8 mouse cellular contexts compared by ENCODE assay signal in genomic region chr6:101198284-101198942, GRCm38 (mm10).
DNase-seq lines count a peak whose midpoint lies in the region; ATAC-seq and TF ChIP-seq lines count a peak whose summit lies in the region.

No protein-coding gene starts in this region.

- TF ChIP-seq EP300 in heart, adult 2 months (IDR thresholded peaks at IDR 0.05; ENCODE audit: insufficient read depth, low read depth, low read length) = no peak

- no peak for TF ChIP-seq POLR2A in heart, adult 2 months (IDR thresholded peaks at IDR 0.05; ENCODE audit: insufficient read depth, low read depth, low read length)

- H3K4me1 ChIP-seq in heart, embryonic 10.5 days = peaks cover 29% of the 10 kb centered on the region
- no peaks in the 10 kb centered on the region for H3K4me1 ChIP-seq in heart, adult 2 months (ENCODE audit: control insufficient read depth, insufficient read depth, low read length)
- peaks cover 37% of the 10 kb centered on the region for H3K4me1 ChIP-seq in hindbrain, embryonic 15.5 days (replicated peaks)
- H3K4me1 ChIP-seq in limb, embryonic 13.5 days = peaks cover 23% of the 10 kb centered on the region
- peaks cover 8% of the 10 kb centered on the region for H3K4me1 ChIP-seq in stomach, embryonic 14.5 days (ENCODE audit: control insufficient read depth, insufficient read depth, low read length)

- no peaks in the 10 kb centered on the region for H3K36me3 ChIP-seq in heart, embryonic 10.5 days
- H3K36me3 ChIP-seq in heart, adult 2 months (ENCODE audit: control insufficient read depth, insufficient read depth, low read length) = no peaks in the 10 kb centered on the region
- no peaks in the 10 kb centered on the region for H3K36me3 ChIP-seq in hindbrain, embryonic 15.5 days
- H3K36me3 ChIP-seq in limb, embryonic 13.5 days = no peaks in the 10 kb centered on the region
- no peaks in the 10 kb centered on the region for H3K36me3 ChIP-seq in stomach, embryonic 14.5 days (ENCODE audit: control insufficient read depth, insufficient read depth, low read length)

- H3K79me2 ChIP-seq in heart, adult 2 months (replicated peaks; ENCODE audit: control insufficient read depth, insufficient read depth, low read length) = no peaks in the 10 kb centered on the region

- intact Hi-C loops in heart, adult 2 months (cut with DNase I) = loop anchor here (1.0 kb wide), 1 partner anchor 316 kb away; no protein-coding TSS in a partner anchor

- H3K27me3 ChIP-seq in heart, embryonic 10.5 days (ENCODE audit: insufficient read depth, poor library complexity, severe bottlenecking) = peaks cover 10% of the 10 kb centered on the region; the same call in 1 of the 2 replicates
- H3K27me3 ChIP-seq in heart, adult 2 months (ENCODE audit: control insufficient read depth, insufficient read depth, low read length) = no peaks in the 10 kb centered on the region
- no peaks in the 10 kb centered on the region for H3K27me3 ChIP-seq in hindbrain, embryonic 15.5 days
- peaks cover 18% of the 10 kb centered on the region; the same call in 1 of the 2 replicates for H3K27me3 ChIP-seq in limb, embryonic 13.5 days
- no peaks in the 10 kb centered on the region for H3K27me3 ChIP-seq in stomach, embryonic 14.5 days (ENCODE audit: control insufficient read depth, insufficient read depth, low read length)

- no peaks in the 10 kb centered on the region for H3K9me3 ChIP-seq in heart, embryonic 10.5 days
- H3K9me3 ChIP-seq in hindbrain, embryonic 15.5 days = no peaks in the 10 kb centered on the region
- H3K9me3 ChIP-seq in limb, embryonic 13.5 days = no peaks in the 10 kb centered on the region
- no peaks in the 10 kb centered on the region for H3K9me3 ChIP-seq in stomach, embryonic 14.5 days (ENCODE audit: control insufficient read depth, low read depth, low read length)

- H3K4me2 ChIP-seq in hindbrain, embryonic 15.5 days = peak overlapping the region; percentile 82
- peak overlapping the region; percentile 67 for H3K4me2 ChIP-seq in limb, embryonic 13.5 days (replicated peaks)
- H3K4me2 ChIP-seq in stomach, embryonic 14.5 days (replicated peaks; ENCODE audit: low read depth, low read length) = peak overlapping the region; percentile 40

- H3K27ac ChIP-seq in heart, embryonic 10.5 days = no peak overlapping the region
- H3K27ac ChIP-seq in heart, adult 2 months = no peak overlapping the region
- peak overlapping the region; percentile 73 for H3K27ac ChIP-seq in hindbrain, embryonic 15.5 days (replicated peaks)
- H3K27ac ChIP-seq in limb, embryonic 13.5 days = peak overlapping the region; percentile 55; the same call in 1 of the 2 replicates
- H3K27ac ChIP-seq in stomach, embryonic 14.5 days (ENCODE audit: low read length) = no peak overlapping the region; the same call in 1 of the 2 replicates

- H3K9ac ChIP-seq in heart, adult 2 months (ENCODE audit: low read depth, low read length) = no peak overlapping the region
- H3K9ac ChIP-seq in hindbrain, embryonic 15.5 days = peak overlapping the region; percentile 39
- peak overlapping the region; percentile 61 for H3K9ac ChIP-seq in limb, embryonic 13.5 days
- H3K9ac ChIP-seq in stomach, embryonic 14.5 days (replicated peaks; ENCODE audit: low read depth, low read length) = no peak overlapping the region

- no peak for TF ChIP-seq CTCF in heart, adult 2 months (IDR thresholded peaks at IDR 0.05)

- WGBS in heart, embryonic 10.5 days = 19% methylated on average over 24 of the region's 24 CpGs
- 46% methylated on average over 24 of the region's 24 CpGs for WGBS in heart, adult 2 months
- 3% methylated on average over 24 of the region's 24 CpGs for WGBS in hindbrain, embryonic 15.5 days
- 3% methylated on average over 24 of the region's 24 CpGs for WGBS in limb, embryonic 13.5 days
- 7% methylated on average over 24 of the region's 24 CpGs for WGBS in stomach, embryonic 14.5 days

- H3K4me3 ChIP-seq in heart, embryonic 10.5 days = peak overlapping the region; percentile 25; the same call in 1 of the 2 replicates
- no peak overlapping the region for H3K4me3 ChIP-seq in heart, adult 2 months
- peak overlapping the region; percentile 42 for H3K4me3 ChIP-seq in hindbrain, embryonic 15.5 days
- H3K4me3 ChIP-seq in limb, embryonic 13.5 days = peak overlapping the region; percentile 39
- H3K4me3 ChIP-seq in stomach, embryonic 14.5 days (ENCODE audit: low read depth, low read length) = peak overlapping the region; percentile 1; the same call in 1 of the 2 replicates

- DNase-seq in heart, embryonic 10.5 days (ENCODE audit: low spot score) = no peak
- DNase-seq in heart, adult 2 months = no peak
- DNase-seq in embryo, embryonic 11 days = peak; percentile 86
- DNase-seq in urinary bladder, postnatal 10 days (ENCODE audit: low spot score) = no peak
- DNase-seq in gastrocnemius, adult 8-10 months (ENCODE audit: low spot score in 2 of 2) = no peak

- peak; percentile 49; the same call in 1 of the 2 replicates for ATAC-seq in hindbrain, embryonic 15.5 days (ENCODE audit: low FRiP score, low read depth)
- peak; percentile 42 for ATAC-seq in limb, embryonic 13.5 days (ENCODE audit: low FRiP score, low read depth)
- no peak for ATAC-seq in stomach, embryonic 14.5 days (ENCODE audit: insufficient number of reproducible peaks, insufficient read depth, low FRiP score, low read depth)

Comparison
In these comparisons a context has a peak if more than half of its experiments do, and no peak if none do; other contexts are left out.
1. H3K27ac ChIP-seq: peak in hindbrain, embryonic 15.5 days (single experiment) and limb, embryonic 13.5 days (single experiment); none in heart, embryonic 10.5 days (single experiment), heart, adult 2 months (single experiment) and stomach, embryonic 14.5 days (single experiment).
2. H3K9ac ChIP-seq: peak in hindbrain, embryonic 15.5 days (single experiment) and limb, embryonic 13.5 days (single experiment); none in heart, adult 2 months (single experiment) and stomach, embryonic 14.5 days (single experiment).
3. Peak in every context shown above with its lines, with median percentiles within 50 percentile points of each other: H3K4me2 ChIP-seq.